Mouse (Mus musculus) kidney, adult 11 months (tissue): Measurements from ENCODE around the gene Luc7l2.

Experiments used
- DNase-seq: peaks from one replicate; pipeline ENCODE4 v3.0.0; 2022

The Luc7l2 gene

GRCm38 (mm10) chr6:38580112-38580857, 29.2 kb downstream of the Luc7l2 start:
- DNase-seq, result no peak

GRCm38 (mm10) chr6:38581711-38582110, 30.6 kb downstream of the Luc7l2 start:
- DNase-seq, result no peak

- DNase-seq, result no peak
Observed at GRCm38 (mm10) chr6:38597481-38597880, 46.3 kb downstream of the Luc7l2 start.

GRCm38 (mm10) chr6:38609892-38610291, 58.8 kb downstream of the Luc7l2 start:
- DNase-seq, result no peak

- no peak for DNase-seq
Observed at GRCm38 (mm10) chr6:38622406-38622805, 71.3 kb downstream of the Luc7l2 start.

- DNase-seq, result no peak
Observed at GRCm38 (mm10) chr6:38623457-38623856, 72.3 kb downstream of the Luc7l2 start.

GRCm38 (mm10) chr6:38624439-38624838, 73.3 kb downstream of the Luc7l2 start:
- DNase-seq, result no peak

GRCm38 (mm10) chr6:38626086-38626485, 75.0 kb downstream of the Luc7l2 start:
- DNase-seq, result no peak

- no peak for DNase-seq
Observed at GRCm38 (mm10) chr6:38627081-38627480, 75.9 kb downstream of the Luc7l2 start.

- DNase-seq, result no peak
Observed at GRCm38 (mm10) chr6:38627486-38627885, 76.4 kb downstream of the Luc7l2 start.

- DNase-seq, result no peak
Observed at GRCm38 (mm10) chr6:38629556-38629955, 78.4 kb downstream of the Luc7l2 start.

GRCm38 (mm10) chr6:38632826-38633225, 81.7 kb downstream of the Luc7l2 start:
- DNase-seq, result no peak

GRCm38 (mm10) chr6:38634461-38634860, 83.3 kb downstream of the Luc7l2 start:
- no peak for DNase-seq

GRCm38 (mm10) chr6:38635941-38636851, 85.1 kb downstream of the Luc7l2 start:
- peak; percentile 38 for DNase-seq

GRCm38 (mm10) chr6:38636852-38637618, 85.9 kb downstream of the Luc7l2 start, which contains the start of gene Klrg2:
Klrg2 (minus strand) TSS chr6:38637242.
- peak; percentile 72 for DNase-seq

GRCm38 (mm10) chr6:38640401-38640800, 89.3 kb downstream of the Luc7l2 start:
- DNase-seq, result no peak

- no peak for DNase-seq
Observed at GRCm38 (mm10) chr6:38641228-38641627, 90.1 kb downstream of the Luc7l2 start.

- DNase-seq, result no peak
Observed at GRCm38 (mm10) chr6:38641645-38642044, 90.5 kb downstream of the Luc7l2 start.

GRCm38 (mm10) chr6:38642593-38642992, 91.5 kb downstream of the Luc7l2 start:
- no peak for DNase-seq

GRCm38 (mm10) chr6:38643039-38643438, 91.9 kb downstream of the Luc7l2 start:
- no peak for DNase-seq

- DNase-seq, result no peak
Observed at GRCm38 (mm10) chr6:38649545-38649944, 98.4 kb downstream of the Luc7l2 start.

GRCm38 (mm10) chr6:38650263-38650937, 99.3 kb downstream of the Luc7l2 start:
- peak; percentile 30 for DNase-seq
